Mouse (Mus musculus) heart, adult 2 months (tissue): ENCODE data around the gene Tnfsf13.

Source experiments
- CTCF ChIP-seq: fragments of 200-600 bp; IDR thresholded peaks from 2 replicates; pipeline ENCODE4 v1.8.1; 2022; ENCODE audit warnings: antibody characterized with exemption, mild to moderate bottlenecking, moderate library complexity
- POLR2A ChIP-seq: fragments of 200-500 bp; IDR thresholded peaks from 2 replicates; pipeline ENCODE4 v1.6.1; 2011; ENCODE audit warnings: mild to moderate bottlenecking, low read depth, low read length, control low read depth; ENCODE audit not compliant: insufficient read depth

DNA sequence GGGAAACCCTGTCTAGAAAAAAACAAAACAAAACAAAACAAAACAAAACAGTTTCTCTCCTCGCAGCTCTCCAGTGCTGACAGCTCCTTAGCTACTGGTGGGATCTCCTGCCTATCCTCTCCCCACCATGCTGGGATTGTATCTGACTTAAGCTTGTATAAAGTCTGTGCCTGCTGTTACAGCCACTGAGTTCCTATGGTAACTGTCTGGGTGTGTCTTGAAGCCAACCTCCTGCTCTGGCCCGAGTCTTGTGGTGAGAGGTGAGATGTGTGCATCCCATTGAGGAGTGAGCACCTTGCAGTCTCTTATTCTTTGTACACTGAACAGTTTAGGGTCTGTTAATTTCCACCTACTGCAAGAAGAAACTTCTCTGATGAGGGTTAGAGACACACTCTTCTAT lies 37.5 kb upstream of the Tnfsf13 start:
- TF ChIP-seq CTCF (no peak), POLR2A (no peak)
